Mouse (Mus musculus): ENCODE results near the gene Sltm. TPM values are rescaled to one million over a fixed set of nuclear protein-coding genes. Genes with fewer than 3 reads are reported as not detected.

Sltm gene
- total and polyA plus RNA-seq, 3 experiments: 44.0 to 70.0 (median 62.3) TPM

DNA sequence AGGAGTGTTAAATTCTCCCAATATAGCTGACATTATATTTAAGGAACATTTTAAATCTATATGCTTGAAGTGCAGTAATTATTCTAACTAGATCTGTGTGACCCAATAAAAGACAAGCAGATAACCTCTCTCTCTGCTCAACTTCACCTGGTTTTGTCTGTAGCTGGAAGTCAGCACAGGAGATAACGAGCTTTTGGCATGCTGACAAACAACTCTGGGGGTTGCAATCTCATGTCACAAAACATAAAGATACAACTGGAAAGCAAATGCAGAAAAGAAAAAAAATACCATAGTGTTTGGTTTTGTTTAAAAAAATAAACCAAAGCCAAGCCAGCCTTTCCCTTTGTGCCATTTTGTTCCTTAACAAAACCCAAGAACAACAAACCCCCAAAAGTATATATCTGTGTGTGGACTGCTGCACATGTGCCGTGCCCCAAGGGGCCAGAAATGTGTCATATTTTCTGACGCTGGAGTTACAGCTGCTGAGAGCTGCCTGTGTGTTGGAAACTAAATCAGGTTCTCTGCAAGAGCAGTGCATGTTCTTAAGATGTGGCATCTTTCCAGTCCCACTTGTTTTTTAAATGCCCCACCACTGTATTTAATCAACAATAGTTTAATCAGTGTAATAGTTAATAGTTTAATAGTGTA is 68.6 kb downstream of the Sltm start:
- H3K9ac ChIP-seq (ENCODE audit: control insufficient read depth, low read depth, low read length, poor library complexity, severe bottlenecking): no peak overlapping the region
- H3K9me3 ChIP-seq (replicated peaks; ENCODE audit: insufficient read depth, low read length): no peaks in the 10 kb centered on the region
- TF ChIP-seq POLR2AphosphoS5 (IDR thresholded peaks at IDR 0.05; ENCODE audit: borderline replicate concordance, low read depth, low read length) (no peak), RCOR1 (IDR thresholded peaks at IDR 0.05; ENCODE audit: low read depth, low read length) (peak; percentile 80), GATA1 (IDR thresholded peaks at IDR 0.05; ENCODE audit: low read depth, low read length) (peak; percentile 80), RAD21 (IDR thresholded peaks at IDR 0.05; ENCODE audit: low read depth, low read length) (no peak), SIN3A (IDR thresholded peaks at IDR 0.05; ENCODE audit: low read length) (no peak), KAT2A (conservative IDR thresholded peaks at IDR 0.05; ENCODE audit: low read depth, low read length) (no peak), TCF12 (IDR thresholded peaks at IDR 0.05; ENCODE audit: low read depth, low read length) (peak; percentile 48), NELFE (IDR thresholded peaks at IDR 0.05; ENCODE audit: low read depth, low read length) (no peak), EP300 (IDR thresholded peaks at IDR 0.05; ENCODE audit: low read depth in 1 of 2, low read length in 2 of 2) (peak; percentile 22 to 54; a peak in 2 of 4 replicates), USF1 (IDR thresholded peaks at IDR 0.05; ENCODE audit: low read depth, low read length) (no peak), ETS1 (IDR thresholded peaks at IDR 0.05; ENCODE audit: low read depth, low read length) (peak; percentile 63), JUND (IDR thresholded peaks at IDR 0.05; ENCODE audit: low read depth, low read length) (no peak), MYB (IDR thresholded peaks at IDR 0.05; ENCODE audit: low read depth, low read length) (no peak), USF2 (IDR thresholded peaks at IDR 0.05; ENCODE audit: borderline replicate concordance in 1 of 2, insufficient read depth in 1 of 2, low read depth in 1 of 2, low read length in 2 of 2) (no peak), POLR2AphosphoS2 (IDR thresholded peaks at IDR 0.05; ENCODE audit: low read length) (no peak), GABPA (IDR thresholded peaks at IDR 0.05; ENCODE audit: low read depth, low read length) (no peak), SMC3 (IDR thresholded peaks at IDR 0.05; ENCODE audit: low read depth, low read length) (no peak), TAL1 (IDR thresholded peaks at IDR 0.05; ENCODE audit: low read length) (no peak), BHLHE40 (IDR thresholded peaks at IDR 0.05; ENCODE audit: borderline replicate concordance, low read depth, low read length) (no peak), ZNF384 (IDR thresholded peaks at IDR 0.05; ENCODE audit: low read depth, low read length) (peak; percentile 57), MAFK (IDR thresholded peaks at IDR 0.05; ENCODE audit: borderline replicate concordance, low read depth, low read length) (no peak)
- no peak overlapping the region for H3K4me3 ChIP-seq (ENCODE audit: control insufficient read depth in 1 of 2, insufficient read depth in 1 of 2, low read depth in 2 of 2, low read length in 2 of 2)
- DNase-seq (ENCODE audit: low read depth, low spot score): peak; percentile 71
- H3K4me1 ChIP-seq (ENCODE audit: control insufficient read depth in 1 of 2, insufficient read depth in 2 of 2, low read length in 2 of 2): peaks cover 3 to 5% of the 10 kb centered on the region in 2 experiments; a peak in 3 of 4 replicates
- no peak overlapping the region for H3K27ac ChIP-seq (ENCODE audit: control insufficient read depth, low read depth, low read length)
- no peaks in the 10 kb centered on the region for H3K79me2 ChIP-seq (ENCODE audit: control insufficient read depth, insufficient read depth, low read length, poor library complexity)
- H3K27me3 ChIP-seq (ENCODE audit: control insufficient read depth in 1 of 2, insufficient read depth in 2 of 2, low read length in 2 of 2): no peaks in the 10 kb centered on the region
- peaks cover 3 to 6% of the 10 kb centered on the region in 2 experiments for H3K36me3 ChIP-seq (ENCODE audit: control insufficient read depth in 1 of 2, insufficient read depth in 2 of 2, low read length in 2 of 2)
